Mouse (Mus musculus) hindbrain, postnatal 0 days (tissue): ENCODE data around the gene Slc25a17. TPM values are rescaled to one million over a fixed set of nuclear protein-coding genes. Genes with fewer than 3 reads are reported as not detected.

Experiments used
- ATAC-seq: fragments of 200-750 bp; cut with Nextera tagmentation; 2 replicates; pipeline ENCODE4 v1.8.0; 2017; ENCODE audit warnings: mild to moderate bottlenecking, moderate TSS enrichment, moderate library complexity
- DNase-seq: peaks from one replicate; pipeline ENCODE4 v3.0.0-alpha.2; 2015; ENCODE audit warnings: low spot score
- H3K27ac ChIP-seq: fragments of 300-500 bp; sonication (generic); 2 replicates; pipeline ENCODE4 v1.5.1; 2014; ENCODE audit warnings: mild to moderate bottlenecking
- H3K27me3 ChIP-seq: fragments of 300-500 bp; sonication (generic); 2 replicates; pipeline ENCODE4 v1.6.1; 2014; ENCODE audit warnings: low read length, mixed read lengths; ENCODE audit not compliant: insufficient read depth
- H3K36me3 ChIP-seq: fragments of 300-500 bp; sonication (generic); 2 replicates; pipeline ENCODE4 v1.6.1; 2014; ENCODE audit warnings: low read length, mixed read lengths; ENCODE audit not compliant: insufficient read depth
- H3K4me1 ChIP-seq: fragments of 300-500 bp; sonication (generic); 2 replicates; pipeline ENCODE4 v1.6.1; 2014; ENCODE audit warnings: antibody characterized with exemption, low read length, mixed read lengths; ENCODE audit not compliant: insufficient read depth
- H3K4me2 ChIP-seq: fragments of 300-500 bp; sonication (generic); 2 replicates; pipeline ENCODE4 v1.6.1; 2014; ENCODE audit warnings: low read depth, mild to moderate bottlenecking, low read length, moderate library complexity, mixed read lengths
- H3K4me3 ChIP-seq: fragments of 300-500 bp; sonication (generic); 2 replicates; pipeline ENCODE4 v1.5.1; 2014; ENCODE audit warnings: low read length
- H3K9ac ChIP-seq: fragments of 300-500 bp; sonication (generic); replicated peaks from 2 replicates; pipeline ENCODE4 v1.6.1; 2014; ENCODE audit warnings: mild to moderate bottlenecking, low read length, moderate library complexity, mixed read lengths
- H3K9me3 ChIP-seq: fragments of 300-500 bp; sonication (generic); 2 replicates; pipeline ENCODE4 v1.6.1; 2016; ENCODE audit warnings: low read length, mixed read lengths
- CTCF ChIP-seq: IDR thresholded peaks from 2 replicates; pipeline ENCODE4 v1.5.1; 2016; ENCODE audit warnings: antibody characterized with exemption, control low read depth, low read depth
- WGBS: fragments of 180-500 bp; shearing (Covaris S2); extraction: QIAGEN DNeasy Blood & Tissue Kit; methylation state at CpG from one replicate; pipeline ENCODE4 v1.1.7; 2014; 5-methylcytosine and 5-hydroxymethylcytosine counted together
- polyA plus RNA-seq: library from polyadenylated mRNA; unstranded; fragments of >200 nt; fragmentation: Nextera tagmentation; extraction: Ambion mirVana; gene quantifications from 2 replicates; pipeline ENCODE4 v1.2.1, GENCODE M21; 2015
- total RNA-seq: library from RNA; depleted of rRNA; stranded (reverse); fragments of >200 nt; gene quantifications from 2 replicates; pipeline ENCODE4 v1.2.3, GENCODE M21; 2014

Gene Slc25a17
- total and polyA plus RNA-seq, 2 experiments from 2014 or later: 66.3 to 110 TPM

DNA sequence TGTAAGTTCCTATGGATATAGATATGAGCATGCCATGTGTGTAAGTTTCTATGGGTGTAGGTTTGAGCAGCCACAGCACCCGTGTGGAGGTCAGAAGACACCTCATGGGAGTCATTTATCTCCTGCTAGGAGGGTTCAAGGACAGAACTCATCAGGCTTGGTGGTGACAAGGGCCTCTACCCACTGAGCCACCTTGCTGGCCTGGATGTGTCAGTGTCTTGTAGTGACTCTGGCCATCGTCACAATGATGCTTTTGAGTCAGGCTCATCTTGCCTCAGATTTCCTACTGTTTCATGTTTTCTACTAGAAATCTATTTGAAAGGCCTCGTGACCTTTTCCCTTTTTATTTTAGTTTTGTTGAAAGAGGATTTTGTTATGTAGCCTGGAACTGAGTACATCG, 61.1 kb downstream of the Slc25a17 start:
- Histone ChIP-seq H3K9me3 (no peaks in the 10 kb centered on the region), H3K4me1 (no peaks in the 10 kb centered on the region), H3K36me3 (no peaks in the 10 kb centered on the region), H3K4me3 (no peak overlapping the region), H3K4me2 (no peak overlapping the region), H3K27ac (no peak overlapping the region), H3K9ac (no peak overlapping the region), H3K27me3 (no peaks in the 10 kb centered on the region)
- no peak for TF ChIP-seq CTCF
- 88% methylated on average over 4 of the region's 4 CpGs for WGBS
- ATAC-seq (no peak), DNase-seq (no peak)

DNA sequence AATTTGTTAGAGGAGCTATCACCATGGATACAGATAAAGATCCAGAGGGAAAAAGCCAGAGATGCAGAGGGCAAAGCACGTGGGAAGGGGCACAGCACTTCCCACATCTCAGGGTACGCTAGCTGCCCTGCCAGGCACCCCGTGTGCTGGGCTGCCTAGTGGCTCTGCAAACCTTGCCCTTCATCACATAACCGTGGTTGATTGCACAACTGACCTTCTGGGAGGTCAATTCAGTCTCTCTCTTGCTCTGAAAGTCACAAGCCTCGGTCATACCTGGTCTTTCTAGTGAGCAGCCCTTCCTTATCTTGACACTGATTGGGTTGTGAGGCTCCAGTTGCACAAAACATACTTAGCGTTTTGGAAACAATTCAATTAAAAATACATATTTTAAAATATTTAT, 62.4 kb downstream of the Slc25a17 start:
- no peaks in the 10 kb centered on the region for H3K9me3 ChIP-seq
- H3K27ac ChIP-seq: no peak overlapping the region
- no peak for TF ChIP-seq CTCF
- ATAC-seq (no peak), DNase-seq (no peak)
- H3K27me3 ChIP-seq: no peaks in the 10 kb centered on the region
- no peak overlapping the region for H3K9ac ChIP-seq
- no peaks in the 10 kb centered on the region for H3K36me3 ChIP-seq
- H3K4me2 ChIP-seq: no peak overlapping the region
- H3K4me1 ChIP-seq: no peaks in the 10 kb centered on the region
- 78% methylated on average over 6 of the region's 6 CpGs for WGBS
- no peak overlapping the region for H3K4me3 ChIP-seq

DNA sequence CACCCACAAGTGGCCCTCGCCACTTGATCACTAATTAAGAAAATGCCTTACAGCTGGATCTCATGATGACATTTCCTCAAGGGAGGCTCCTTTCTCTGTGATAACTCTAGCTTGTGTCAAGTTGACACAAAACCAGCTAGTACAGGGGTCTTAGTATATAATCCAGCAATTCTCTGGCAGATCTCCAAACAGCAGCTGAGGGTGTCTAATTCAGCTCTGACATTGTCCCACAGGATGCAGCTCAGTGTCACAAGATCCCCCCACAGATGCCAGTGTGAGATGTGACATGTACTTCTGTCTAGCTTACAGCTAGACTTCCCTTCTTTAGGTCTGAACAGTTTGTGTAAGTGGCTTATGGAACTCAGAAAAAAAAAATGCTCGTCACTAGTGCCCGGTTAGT, 63.1 kb downstream of the Slc25a17 start:
- 86% methylated on average over 3 of the region's 3 CpGs for WGBS
- no peak overlapping the region for H3K4me3 ChIP-seq
- H3K27ac ChIP-seq: no peak overlapping the region

DNA sequence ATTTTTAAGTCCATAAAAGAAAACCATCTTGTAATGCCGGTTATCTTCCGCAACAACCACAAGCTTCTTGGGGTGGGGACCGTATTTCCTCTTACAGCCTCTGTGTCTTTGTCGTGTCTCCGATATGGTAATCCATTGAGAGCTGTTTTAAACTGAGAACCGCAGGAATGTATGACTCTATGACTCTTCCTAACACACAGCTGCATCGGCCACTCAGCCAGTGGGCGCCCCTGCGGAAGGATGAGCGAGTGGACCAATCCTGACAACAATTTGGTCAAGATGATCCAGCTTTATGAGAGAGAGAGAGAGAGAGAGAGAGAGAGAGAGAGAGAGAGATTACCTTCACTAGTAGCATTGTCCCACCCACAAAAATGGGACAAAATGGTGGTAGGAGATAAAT, 65.7 kb downstream of the Slc25a17 start:
- no peaks in the 10 kb centered on the region for H3K9me3 ChIP-seq
- 94% methylated on average over 10 of the region's 10 CpGs for WGBS
- no peak for TF ChIP-seq CTCF

More for the DNA sequence above, 63.1 kb downstream of the Slc25a17 start:
- no peaks in the 10 kb centered on the region for H3K36me3 ChIP-seq
- H3K9ac ChIP-seq: no peak overlapping the region
- no peak overlapping the region for H3K4me2 ChIP-seq
- DNase-seq (no peak), ATAC-seq (no peak)
- no peaks in the 10 kb centered on the region for H3K4me1 ChIP-seq
- no peak for TF ChIP-seq CTCF
- H3K9me3 ChIP-seq: no peaks in the 10 kb centered on the region
- H3K27me3 ChIP-seq: no peaks in the 10 kb centered on the region

DNA sequence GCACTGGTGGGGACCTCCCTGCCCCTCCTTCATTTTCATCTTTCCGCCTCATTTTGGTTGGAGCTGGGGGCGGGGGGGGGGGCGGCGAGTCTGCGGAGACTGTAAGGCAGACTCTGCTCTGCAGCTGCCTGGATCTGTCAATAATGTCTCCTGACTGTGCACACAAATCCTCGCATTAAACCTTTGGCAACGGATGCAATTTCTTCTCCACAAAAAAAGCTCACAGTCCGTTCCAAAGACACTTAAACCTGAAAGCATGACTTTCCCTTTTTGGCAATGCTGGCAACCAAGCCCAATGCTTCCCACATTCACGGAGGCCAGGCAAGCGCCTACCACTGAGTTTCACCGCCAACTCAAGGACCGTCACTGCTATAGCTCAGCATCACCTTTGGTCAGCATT, 66.2 kb downstream of the Slc25a17 start:
- no peak overlapping the region for H3K4me2 ChIP-seq
- no peak overlapping the region for H3K27ac ChIP-seq
- WGBS: 60% methylated on average over 12 of the region's 12 CpGs
- H3K36me3 ChIP-seq: no peaks in the 10 kb centered on the region
- H3K4me3 ChIP-seq: no peak overlapping the region
- H3K9me3 ChIP-seq: no peaks in the 10 kb centered on the region
- DNase-seq: no peak
- H3K9ac ChIP-seq: no peak overlapping the region
- no peaks in the 10 kb centered on the region for H3K4me1 ChIP-seq
- no peak for ATAC-seq
- TF ChIP-seq CTCF: no peak
- no peaks in the 10 kb centered on the region for H3K27me3 ChIP-seq

More for the DNA sequence above, 65.7 kb downstream of the Slc25a17 start:
- H3K36me3 ChIP-seq: no peaks in the 10 kb centered on the region
- H3K9ac ChIP-seq: no peak overlapping the region
- no peak for DNase-seq
- ATAC-seq: no peak
- no peak overlapping the region for H3K4me3 ChIP-seq
- no peak overlapping the region for H3K4me2 ChIP-seq
- H3K4me1 ChIP-seq: no peaks in the 10 kb centered on the region
- no peak overlapping the region for H3K27ac ChIP-seq
- no peaks in the 10 kb centered on the region for H3K27me3 ChIP-seq

DNA sequence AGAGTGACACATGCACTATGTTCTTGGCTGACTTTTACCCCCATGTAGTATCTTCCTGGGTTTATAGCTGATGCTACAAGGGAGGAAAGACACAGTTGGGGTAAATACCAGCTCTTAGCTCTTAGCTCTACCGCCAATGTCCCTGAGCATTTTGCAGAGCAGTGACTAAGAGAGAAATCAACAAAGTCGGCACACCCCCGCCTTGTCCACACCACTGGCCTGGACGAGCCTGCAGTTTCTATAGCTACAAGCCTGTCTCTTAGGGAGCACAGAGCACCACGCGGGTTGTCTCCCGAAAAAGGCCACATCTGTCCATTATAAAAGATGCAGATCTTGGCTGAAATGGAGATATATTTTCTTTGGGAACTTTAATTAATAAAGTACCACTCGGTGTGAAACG, 69.9 kb downstream of the Slc25a17 start:
- no peak overlapping the region for H3K9ac ChIP-seq
- 79% methylated on average over 9 of the region's 9 CpGs for WGBS

DNA sequence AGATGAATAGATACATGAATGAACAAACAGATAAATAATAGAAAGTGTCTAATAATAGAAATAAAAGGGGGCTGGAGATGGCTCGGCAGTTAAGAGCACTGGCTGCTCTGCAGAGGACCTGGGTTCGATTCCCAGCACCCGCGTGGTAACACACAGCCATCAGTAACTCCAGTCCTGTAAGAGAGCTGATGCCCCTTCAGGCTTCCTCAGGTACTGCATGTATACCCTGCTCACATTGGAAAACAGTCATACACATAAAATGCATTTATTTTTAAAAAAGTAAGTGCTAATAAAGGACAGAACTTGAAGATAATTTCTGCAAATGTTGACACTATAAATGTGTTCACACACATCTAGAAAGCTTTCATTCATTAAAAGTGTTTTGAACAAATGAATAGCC, 70.4 kb downstream of the Slc25a17 start:
- H3K4me2 ChIP-seq: no peak overlapping the region
- no peaks in the 10 kb centered on the region for H3K9me3 ChIP-seq
- H3K36me3 ChIP-seq: no peaks in the 10 kb centered on the region
- H3K9ac ChIP-seq: no peak overlapping the region
- peak; percentile 41; the same call in 1 of the 2 replicates for TF ChIP-seq CTCF
- 90% methylated on average over 4 of the region's 4 CpGs for WGBS
- H3K4me3 ChIP-seq: no peak overlapping the region
- no peaks in the 10 kb centered on the region for H3K27me3 ChIP-seq
- ATAC-seq: no peak
- no peak for DNase-seq
- no peaks in the 10 kb centered on the region for H3K4me1 ChIP-seq
- H3K27ac ChIP-seq: no peak overlapping the region

More for the DNA sequence above, 69.9 kb downstream of the Slc25a17 start:
- ATAC-seq (no peak), DNase-seq (no peak)
- Histone ChIP-seq H3K27ac (no peak overlapping the region), H3K4me2 (no peak overlapping the region), H3K4me3 (no peak overlapping the region), H3K9me3 (no peaks in the 10 kb centered on the region), H3K27me3 (no peaks in the 10 kb centered on the region), H3K4me1 (no peaks in the 10 kb centered on the region), H3K36me3 (no peaks in the 10 kb centered on the region)
- TF ChIP-seq CTCF: no peak
